Mouse (Mus musculus) forebrain, postnatal 0 days (tissue): ENCODE measurements at regions not wholly inside any gene's neighbourhood (a gene's known extent, or its start where the extent isn't known, plus 50 kb on each side); places are given as distances from the start of the nearest gene placed in this dataset.

Experiments used
- ATAC-seq: fragments of 200-750 bp; cut with Nextera tagmentation; 2 replicates; pipeline ENCODE4 v1.8.0; 2017; ENCODE audit warnings: mild to moderate bottlenecking, moderate library complexity
- DNase-seq: peaks from one replicate; pipeline ENCODE4 v3.0.0-alpha.2; 2015
- H3K27ac ChIP-seq: fragments of 300-500 bp; sonication (generic); 2 replicates; pipeline ENCODE4 v1.5.1; 2014; ENCODE audit warnings: low read depth, mild to moderate bottlenecking, antibody characterized with exemption, low read length, moderate library complexity, mixed read lengths
- H3K27me3 ChIP-seq: fragments of 300-500 bp; sonication (generic); 2 replicates; pipeline ENCODE4 v1.6.1; 2014; ENCODE audit warnings: mild to moderate bottlenecking, low read length, mixed read lengths; ENCODE audit not compliant: insufficient read depth
- H3K36me3 ChIP-seq: fragments of 300-500 bp; sonication (generic); 2 replicates; pipeline ENCODE4 v1.6.1; 2014; ENCODE audit warnings: mild to moderate bottlenecking, moderate library complexity; ENCODE audit not compliant: insufficient read depth
- H3K4me1 ChIP-seq: fragments of 300-500 bp; sonication (generic); 2 replicates; pipeline ENCODE4 v1.6.1; 2014; ENCODE audit warnings: antibody characterized with exemption; ENCODE audit not compliant: insufficient read depth
- H3K4me2 ChIP-seq: fragments of 300-500 bp; sonication (generic); 2 replicates; pipeline ENCODE4 v1.6.1; 2014; ENCODE audit warnings: low read depth, mild to moderate bottlenecking, moderate library complexity
- H3K4me3 ChIP-seq: fragments of 300-500 bp; sonication (generic); 2 replicates; pipeline ENCODE4 v1.5.1; 2014; ENCODE audit warnings: low read depth, low read length, mixed read lengths
- H3K9ac ChIP-seq: fragments of 300-500 bp; sonication (generic); 2 replicates; pipeline ENCODE4 v1.6.1; 2014; ENCODE audit warnings: mild to moderate bottlenecking
- H3K9me3 ChIP-seq: fragments of 300-500 bp; sonication (generic); 2 replicates; pipeline ENCODE4 v1.6.1; 2016; ENCODE audit warnings: low read length
- CTCF ChIP-seq: sonication (generic); IDR thresholded peaks from 2 replicates; pipeline ENCODE4 v1.5.1; 2016; ENCODE audit warnings: antibody characterized with exemption, control low read depth, low read depth
- WGBS: fragments of 180-500 bp; shearing (Covaris S2); extraction: QIAGEN DNeasy Blood & Tissue Kit; methylation state at CpG from one replicate; pipeline ENCODE4 v1.1.7; 2014; 5-methylcytosine and 5-hydroxymethylcytosine counted together

- no peak overlapping the region for H3K4me3 ChIP-seq
- H3K9ac ChIP-seq, result no peak overlapping the region
- no peaks in the 10 kb centered on the region for H3K9me3 ChIP-seq
- H3K36me3 ChIP-seq, result no peaks in the 10 kb centered on the region
- TF ChIP-seq CTCF, result no peak
- no peak overlapping the region for H3K27ac ChIP-seq
- ATAC-seq (no peak), DNase-seq (no peak)
- 92% methylated on average over 4 of the region's 4 CpGs for WGBS
- no peaks in the 10 kb centered on the region for H3K4me1 ChIP-seq
- no peak overlapping the region for H3K4me2 ChIP-seq
- no peaks in the 10 kb centered on the region for H3K27me3 ChIP-seq
These were observed 613.6 kb upstream of the Pkn2 start for GRCm38 (mm10) chr3:143495389-143495788.

- H3K27me3 ChIP-seq, result no peaks in the 10 kb centered on the region
- no peak overlapping the region for H3K4me2 ChIP-seq
- no peaks in the 10 kb centered on the region for H3K36me3 ChIP-seq
- no peak overlapping the region for H3K4me3 ChIP-seq
- ATAC-seq (no peak), DNase-seq (no peak)
- H3K9me3 ChIP-seq, result no peaks in the 10 kb centered on the region
- H3K9ac ChIP-seq, result no peak overlapping the region
- 93% methylated on average over 8 of the region's 8 CpGs for WGBS
- no peaks in the 10 kb centered on the region for H3K4me1 ChIP-seq
- H3K27ac ChIP-seq, result no peak overlapping the region
- no peak for TF ChIP-seq CTCF
These were observed 596.3 kb upstream of the Pkn2 start for GRCm38 (mm10) chr3:143477916-143478610.

- Histone ChIP-seq H3K4me3 (no peak overlapping the region), H3K9ac (no peak overlapping the region), H3K4me1 (no peaks in the 10 kb centered on the region), H3K27me3 (no peaks in the 10 kb centered on the region), H3K4me2 (no peak overlapping the region), H3K27ac (no peak overlapping the region), H3K36me3 (no peaks in the 10 kb centered on the region), H3K9me3 (no peaks in the 10 kb centered on the region)
- 58% methylated on average over 5 of the region's 5 CpGs for WGBS
- DNase-seq (no peak), ATAC-seq (no peak)
- TF ChIP-seq CTCF, result no peak
These were observed 593.7 kb upstream of the Pkn2 start for GRCm38 (mm10) chr3:143475461-143475860.

- WGBS, result 68% methylated on average over 7 of the region's 7 CpGs
- TF ChIP-seq CTCF, result no peak
- Histone ChIP-seq H3K9ac (no peak overlapping the region), H3K4me2 (no peak overlapping the region), H3K27ac (no peak overlapping the region), H3K9me3 (no peaks in the 10 kb centered on the region), H3K4me1 (no peaks in the 10 kb centered on the region), H3K36me3 (no peaks in the 10 kb centered on the region), H3K4me3 (no peak overlapping the region), H3K27me3 (no peaks in the 10 kb centered on the region)
- ATAC-seq, result no peak
- no peak for DNase-seq
These were observed 565.4 kb upstream of the Pkn2 start for GRCm38 (mm10) chr3:143447005-143447709.

- Histone ChIP-seq H3K9ac (no peak overlapping the region), H3K36me3 (no peaks in the 10 kb centered on the region), H3K27ac (no peak overlapping the region), H3K27me3 (no peaks in the 10 kb centered on the region), H3K4me2 (no peak overlapping the region), H3K9me3 (no peaks in the 10 kb centered on the region), H3K4me1 (no peaks in the 10 kb centered on the region), H3K4me3 (no peak overlapping the region)
- no peak for ATAC-seq
- TF ChIP-seq CTCF, result no peak
- WGBS, result 56% methylated on average over 6 of the region's 6 CpGs
- DNase-seq, result no peak
These were observed 535.6 kb upstream of the Pkn2 start for GRCm38 (mm10) chr3:143417401-143417800.

- H3K27ac ChIP-seq, result no peak overlapping the region
- WGBS, result 15% methylated on average over 4 of the region's 4 CpGs
- no peak overlapping the region for H3K4me2 ChIP-seq
- H3K4me3 ChIP-seq, result no peak overlapping the region
- ATAC-seq, result no peak
- no peaks in the 10 kb centered on the region for H3K9me3 ChIP-seq
- H3K27me3 ChIP-seq, result no peaks in the 10 kb centered on the region
- no peaks in the 10 kb centered on the region for H3K4me1 ChIP-seq
- no peak overlapping the region for H3K9ac ChIP-seq
- DNase-seq, result no peak
- no peak for TF ChIP-seq CTCF
- H3K36me3 ChIP-seq, result no peaks in the 10 kb centered on the region
These were observed 529.9 kb upstream of the Pkn2 start for GRCm38 (mm10) chr3:143411655-143412054.

- no peak for ATAC-seq
- TF ChIP-seq CTCF, result no peak
- DNase-seq, result no peak
- no peak overlapping the region for H3K4me3 ChIP-seq
- no peak overlapping the region for H3K4me2 ChIP-seq
- H3K27me3 ChIP-seq, result no peaks in the 10 kb centered on the region; the same call in 1 of the 2 replicates
- H3K36me3 ChIP-seq, result no peaks in the 10 kb centered on the region
- no peaks in the 10 kb centered on the region for H3K4me1 ChIP-seq
- no peaks in the 10 kb centered on the region for H3K9me3 ChIP-seq
- no peak overlapping the region for H3K27ac ChIP-seq
- no peak overlapping the region for H3K9ac ChIP-seq
- 65% methylated on average over 2 of the region's 2 CpGs for WGBS
These were observed 517.2 kb upstream of the Pkn2 start for GRCm38 (mm10) chr3:143398966-143399365.
